Mouse (Mus musculus) CH12.LX (cell line): ENCODE results near the gene Plekhb1. TPM values are rescaled to one million over a fixed set of nuclear protein-coding genes. Genes with fewer than 3 reads are reported as not detected.

Experiments used
- DNase-seq: peaks from one replicate; pipeline ENCODE4 v3.0.0-alpha.2; 2013; ENCODE audit errors: extremely low read depth
- H3K27ac ChIP-seq: 2 replicates; pipeline ENCODE4 v1.5.1; 2012; ENCODE audit warnings: low read depth, mild to moderate bottlenecking, control low read depth, moderate library complexity; ENCODE audit not compliant: insufficient read depth
- H3K27me3 ChIP-seq: replicated peaks from 2 replicates; pipeline ENCODE3; 2012; ENCODE audit warnings: inconsistent platforms
- H3K36me3 ChIP-seq, 2 experiments: replicated peaks in 1 of 2; 2 replicates each; pipeline versions ENCODE3 to v1.6.1; 2012; ENCODE audit warnings: inconsistent platforms in 1 of 2, low read length in 1 of 2, mild to moderate bottlenecking in 1 of 2, mixed read lengths in 1 of 2, moderate library complexity in 1 of 2; ENCODE audit not compliant: control insufficient read depth in 1 of 2, insufficient read depth in 1 of 2
- H3K4me1 ChIP-seq, 2 experiments: 2 replicates each; pipeline ENCODE4 v1.6.1; 2012; ENCODE audit warnings: inconsistent platforms in 1 of 2, moderate library complexity in 1 of 2; ENCODE audit not compliant: insufficient read depth in 2 of 2, control insufficient read depth in 1 of 2
- H3K4me2 ChIP-seq: 2 replicates; pipeline ENCODE4 v1.6.1; 2012; ENCODE audit warnings: low read depth, mild to moderate bottlenecking, control low read depth; ENCODE audit not compliant: poor library complexity, insufficient read depth, severe bottlenecking
- H3K4me3 ChIP-seq, 3 experiments: fragments of 150-350 bp in 1 of 3; sonication (generic) in 1 of 3; replicated peaks in 1 of 3; 2 replicates each; pipeline versions ENCODE3 to v1.5.1; 2011 to 2012; ENCODE audit warnings: low read depth in 2 of 3, low read length in 2 of 3, mild to moderate bottlenecking in 2 of 3, moderate library complexity in 2 of 3, control low read depth in 1 of 3, improper control_type of control experiment in 1 of 3, inconsistent platforms in 1 of 3, mixed read lengths in 1 of 3; ENCODE audit not compliant: poor library complexity in 1 of 3
- H3K79me2 ChIP-seq: replicated peaks from 2 replicates; pipeline ENCODE4 v1.6.1; 2012; ENCODE audit warnings: mild to moderate bottlenecking, moderate library complexity; ENCODE audit not compliant: control insufficient read depth, poor library complexity, insufficient read depth, severe bottlenecking; ENCODE audit errors: extremely low read depth
- H3K9ac ChIP-seq: 2 replicates; pipeline ENCODE4 v1.6.1; 2012; ENCODE audit warnings: low read depth, mild to moderate bottlenecking, control low read depth, moderate library complexity; ENCODE audit not compliant: insufficient read depth
- H3K9me3 ChIP-seq: replicated peaks from 2 replicates; pipeline ENCODE3; 2012; ENCODE audit warnings: low read length, inconsistent platforms, mixed read lengths
- BHLHE40 ChIP-seq: IDR thresholded peaks from 2 replicates; pipeline ENCODE4 v1.6.1; 2011; ENCODE audit warnings: mild to moderate bottlenecking, low read depth, low read length, improper control_type of control experiment
- CHD2 ChIP-seq: IDR thresholded peaks from 2 replicates; pipeline ENCODE4 v1.6.1; 2011; ENCODE audit warnings: low read length, improper control_type of control experiment
- CTCF ChIP-seq, 2 experiments: IDR thresholded peaks in 1 of 2; conservative IDR thresholded peaks in 1 of 2; 2 replicates each; pipeline ENCODE4 v1.5.1; 2011 to 2012; ENCODE audit warnings: low read depth in 2 of 2, low read length in 2 of 2, improper control_type of control experiment in 1 of 2, inconsistent platforms in 1 of 2, mild to moderate bottlenecking in 1 of 2, moderate library complexity in 1 of 2
- EP300 ChIP-seq: IDR thresholded peaks from 2 replicates; pipeline ENCODE4 v1.6.1; 2011; ENCODE audit warnings: low read length, improper control_type of control experiment
- IRF4 ChIP-seq: IDR thresholded peaks from 2 replicates; pipeline ENCODE4 v1.6.1; 2014; ENCODE audit warnings: low read depth, mild to moderate bottlenecking, inconsistent platforms, low read length, improper control_type of control experiment
- JUND ChIP-seq: conservative IDR thresholded peaks from 2 replicates; pipeline ENCODE4 v1.6.1; 2011; ENCODE audit warnings: low read depth, low read length, improper control_type of control experiment
- MAFK ChIP-seq: IDR thresholded peaks from 2 replicates; pipeline ENCODE4 v1.6.1; 2011; ENCODE audit warnings: low read length, improper control_type of control experiment; ENCODE audit not compliant: insufficient replicate concordance
- MYC ChIP-seq: IDR thresholded peaks from 2 replicates; pipeline ENCODE4 v1.6.1; 2011; ENCODE audit warnings: low read depth, mild to moderate bottlenecking, improper control_type of control experiment, low read length
- NELFE ChIP-seq: IDR thresholded peaks from 2 replicates; pipeline ENCODE4 v1.6.1; 2011; ENCODE audit warnings: low read depth, low read length, improper control_type of control experiment
- NRF1 ChIP-seq: IDR thresholded peaks from 2 replicates; pipeline ENCODE4 v1.6.1; 2014; ENCODE audit warnings: low read depth, mild to moderate bottlenecking, inconsistent platforms, low read length, improper control_type of control experiment, moderate library complexity
- POLR2A ChIP-seq: IDR thresholded peaks from 2 replicates; pipeline ENCODE4 v1.6.1; 2011; ENCODE audit warnings: low read depth, mild to moderate bottlenecking, improper control_type of control experiment, low read length
- SMC3 ChIP-seq: IDR thresholded peaks from 2 replicates; pipeline ENCODE4 v1.6.1; 2011; ENCODE audit warnings: low read depth, low read length, improper control_type of control experiment
- TBP ChIP-seq: conservative IDR thresholded peaks from 2 replicates; pipeline ENCODE4 v1.6.1; 2011; ENCODE audit warnings: low read depth, low read length, improper control_type of control experiment
- UBTF ChIP-seq: IDR thresholded peaks from 2 replicates; pipeline ENCODE4 v1.6.1; 2012; ENCODE audit warnings: low read depth, mild to moderate bottlenecking, inconsistent platforms, low read length, improper control_type of control experiment, moderate library complexity
- USF1 ChIP-seq: IDR thresholded peaks from 2 replicates; pipeline ENCODE4 v1.6.1; 2014; ENCODE audit warnings: low read depth, mild to moderate bottlenecking, inconsistent platforms, low read length, improper control_type of control experiment
- ZC3H11A ChIP-seq: IDR thresholded peaks from 2 replicates; pipeline ENCODE4 v1.6.1; 2012; ENCODE audit warnings: low read depth, mild to moderate bottlenecking, inconsistent platforms, low read length, improper control_type of control experiment
- ZKSCAN1 ChIP-seq: IDR thresholded peaks from 2 replicates; pipeline ENCODE4 v1.6.1; 2012; ENCODE audit warnings: low read depth, inconsistent platforms, low read length, improper control_type of control experiment, borderline replicate concordance
- ZMIZ1 ChIP-seq: IDR thresholded peaks from 2 replicates; pipeline ENCODE4 v1.6.1; 2012; ENCODE audit warnings: low read depth, mild to moderate bottlenecking, inconsistent platforms, low read length, improper control_type of control experiment
- dilution Hi-C: fragments of 300-500 bp; cut with MboI; formaldehyde crosslinking; loops from 2 replicates; pipeline ENCODE4 v1.14.3; 2020; ENCODE audit warnings: low sequenced_read_pairs; ENCODE audit not compliant: extremely low pct_unique_long_range_greater_than_20kb, extremely low pct_ligation_motif_present
- in situ Hi-C: fragments of 300-500 bp; cut with MboI; formaldehyde crosslinking; loops from 3 replicates; pipeline ENCODE4 v1.14.3; 2019; ENCODE audit warnings: low sequenced_read_pairs, low pct_ligation_motif_present, low pct_unique_long_range_greater_than_20kb, mixed read lengths
- polyA plus RNA-seq: library from polyadenylated mRNA; unstranded; fragments of >175 nt; gene quantifications from 2 replicates; pipeline ENCODE4 v1.2.1, GENCODE M21; 2012; ENCODE audit warnings: low read depth; ENCODE audit not compliant: insufficient read length
- total RNA-seq, 2 experiments: library from RNA; depleted of rRNA; stranded (reverse); fragments of 300-350 nt in 1 of 2; fragments of >200 nt in 1 of 2; gene quantifications; 2 replicates each; pipeline ENCODE4 v1.2.3; 2012 to 2014

Gene Plekhb1
- total and polyA plus RNA-seq, 3 experiments = 0.04 TPM; not detected in 2

DNA sequence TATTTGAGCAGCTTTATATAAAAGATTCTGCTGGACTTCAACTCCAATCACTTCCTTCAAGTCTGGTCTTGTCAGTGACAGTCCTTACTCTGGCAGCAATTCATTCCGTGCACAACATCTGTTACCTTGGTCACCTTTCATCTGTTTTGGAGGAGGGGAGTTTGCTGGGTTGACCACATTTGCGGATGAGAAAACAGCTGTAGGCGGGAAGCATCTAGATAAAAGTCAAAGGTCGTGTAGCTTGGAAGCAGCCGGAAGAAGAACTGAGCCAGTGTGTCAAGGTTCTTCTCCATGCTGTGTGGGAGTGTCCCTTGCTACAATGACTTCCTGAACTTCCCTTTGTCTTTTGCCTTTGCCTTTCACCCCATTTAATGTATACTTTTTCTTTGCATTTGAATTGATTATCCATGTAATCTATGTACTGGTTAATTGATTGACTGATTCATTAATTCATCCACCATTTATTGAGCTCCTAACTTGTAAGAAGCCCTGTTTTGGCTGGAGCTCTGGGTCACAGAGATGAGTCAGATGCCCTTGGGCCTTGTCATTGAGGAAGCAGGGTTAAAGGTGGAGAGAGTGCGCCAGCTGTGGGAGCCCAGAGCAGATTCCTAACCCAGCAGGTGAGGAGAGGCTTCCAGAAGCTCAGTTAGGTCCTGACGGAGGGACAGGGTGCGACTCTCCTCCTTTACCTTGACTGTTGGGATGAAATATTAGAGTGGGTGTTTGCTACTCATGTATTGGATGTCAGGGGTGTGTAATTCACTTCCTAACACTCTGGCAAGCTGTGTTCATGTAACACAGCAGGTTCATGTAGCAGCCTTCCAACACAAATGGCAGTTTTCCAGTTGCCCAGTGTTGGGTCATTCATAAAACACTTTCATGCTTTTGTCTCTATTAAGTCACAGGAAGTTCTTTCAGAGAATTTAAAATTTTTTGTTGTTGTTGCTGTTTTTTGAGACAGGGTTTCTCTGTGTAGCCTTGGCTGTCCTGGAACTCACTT is 37.9 kb upstream of the Plekhb1 start:
- no peak overlapping the region for H3K27ac ChIP-seq
- no peaks in the 10 kb centered on the region for H3K36me3 ChIP-seq
- in situ Hi-C loops = no loop called here
- H3K4me2 ChIP-seq = no peak overlapping the region
- H3K79me2 ChIP-seq = no peaks in the 10 kb centered on the region
- TF ChIP-seq NELFE (no peak), CTCF (conservative IDR thresholded peaks at IDR 0.05 in 1 of 2, IDR thresholded peaks at IDR 0.05 in 1 of 2; ENCODE audit: low read depth in 2 of 2, low read length in 2 of 2) (no peak), USF1 (no peak), CHD2 (no peak), POLR2A (no peak), ZC3H11A (no peak), MAFK (no peak), SMC3 (no peak), EP300 (no peak), ZKSCAN1 (no peak), ZMIZ1 (no peak), MYC (no peak), NRF1 (no peak), IRF4 (no peak), BHLHE40 (no peak), UBTF (no peak), JUND (no peak), TBP (no peak)
- H3K9me3 ChIP-seq = no peaks in the 10 kb centered on the region
- H3K9ac ChIP-seq = no peak overlapping the region
- DNase-seq = no peak
- dilution Hi-C loops = no loop called here
- H3K4me3 ChIP-seq = no peak overlapping the region
- H3K27me3 ChIP-seq = no peaks in the 10 kb centered on the region
- H3K4me1 ChIP-seq = peaks cover 0 to 5% of the 10 kb centered on the region in 2 experiments; a peak in 1 of 4 replicates

- H3K4me1 ChIP-seq = peaks cover 4 to 5% of the 10 kb centered on the region in 2 experiments; a peak in 3 of 4 replicates
- no peaks in the 10 kb centered on the region for H3K9me3 ChIP-seq
- dilution Hi-C loops = no loop called here
- 0 out of 2 replicates have a peak, but pooled peaks have one; percentile 16 for TF ChIP-seq MYC
- TF ChIP-seq CTCF (conservative IDR thresholded peaks at IDR 0.05 in 1 of 2, IDR thresholded peaks at IDR 0.05 in 1 of 2; ENCODE audit: low read depth in 2 of 2, low read length in 2 of 2) = no peak
- no peak for TF ChIP-seq EP300
- TF ChIP-seq, all 38 proteins: peak for 1
- Histone ChIP-seq H3K27me3 (no peaks in the 10 kb centered on the region), H3K36me3 (no peaks in the 10 kb centered on the region), H3K27ac (no peak overlapping the region), H3K4me3 (no peak overlapping the region), H3K9ac (no peak overlapping the region), H3K4me2 (no peak overlapping the region), H3K79me2 (no peaks in the 10 kb centered on the region)
- peak; percentile 8 for DNase-seq
- in situ Hi-C loops = no loop called here
These were observed 31.0 kb upstream of the Plekhb1 start for GRCm38 (mm10) chr7:100693199-100693598.
